Mouse (Mus musculus): Measurements from ENCODE around the gene Nceh1. TPM values are rescaled to one million over a fixed set of nuclear protein-coding genes. Genes with fewer than 3 reads are reported as not detected.
A peak's percentile ranks its signal among the peaks of the same experiment; 100 is the strongest.

Gene Nceh1
- polyA plus RNA-seq, 1 experiment from 2014 or later: 55.6 TPM

- Histone ChIP-seq H3K4me2 (replicated peaks; ENCODE audit: low read depth, low read length) (no peak overlapping the region), H3K9ac (replicated peaks; ENCODE audit: low read depth) (no peak overlapping the region), H3K4me1 (ENCODE audit: insufficient read depth, low read depth, low read length) (no peaks in the 10 kb centered on the region), H3K9me3 (ENCODE audit: low read length) (no peaks in the 10 kb centered on the region), H3K27ac (ENCODE audit: low read length) (no peak overlapping the region), H3K4me3 (ENCODE audit: low read depth, low read length) (no peak overlapping the region), H3K27me3 (replicated peaks; ENCODE audit: insufficient read depth, low read length) (no peaks in the 10 kb centered on the region), H3K36me3 (ENCODE audit: insufficient read depth, low read length) (no peaks in the 10 kb centered on the region)
- 83% methylated on average over 5 of the region's 5 CpGs for WGBS
- no peak for TF ChIP-seq EP300 (IDR thresholded peaks at IDR 0.05)
- no peak for TF ChIP-seq CTCF (IDR thresholded peaks at IDR 0.05)
- no peak; the same call in 1 of the 2 replicates for ATAC-seq
- peak; percentile 43 for DNase-seq (ENCODE audit: low spot score)
Measured at GRCm38 (mm10) chr3:27218604-27219003, 35.8 kb downstream of the Nceh1 start.

DNA sequence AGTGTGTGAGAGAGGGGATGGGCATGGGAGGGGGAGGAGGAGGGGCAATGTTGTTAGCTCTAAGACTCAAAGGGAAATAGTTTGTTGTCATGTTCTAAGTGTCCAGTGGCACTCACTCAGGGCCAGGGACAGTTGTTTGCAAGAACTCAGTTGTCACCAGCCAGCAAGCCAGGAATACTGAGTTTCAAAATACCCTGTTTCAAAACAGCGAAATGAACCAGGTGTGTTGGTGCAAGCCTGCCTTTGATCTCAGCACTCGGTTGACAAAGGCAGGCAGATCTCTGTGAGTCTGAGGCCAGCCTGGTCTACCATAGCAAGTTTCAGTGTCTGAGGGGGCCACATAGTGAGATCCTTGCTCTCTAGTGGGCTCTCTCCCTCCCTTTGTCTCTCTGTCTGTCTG is 39.3 kb downstream of the Nceh1 start:
- Histone ChIP-seq H3K36me3 (ENCODE audit: insufficient read depth, low read length) (no peaks in the 10 kb centered on the region), H3K4me1 (ENCODE audit: insufficient read depth, low read depth, low read length) (no peaks in the 10 kb centered on the region), H3K4me3 (ENCODE audit: low read depth, low read length) (no peak overlapping the region), H3K27me3 (replicated peaks; ENCODE audit: insufficient read depth, low read length) (no peaks in the 10 kb centered on the region), H3K9ac (replicated peaks; ENCODE audit: low read depth) (no peak overlapping the region), H3K9me3 (ENCODE audit: low read length) (no peaks in the 10 kb centered on the region), H3K4me2 (replicated peaks; ENCODE audit: low read depth, low read length) (no peak overlapping the region), H3K27ac (ENCODE audit: low read length) (no peak overlapping the region)
- DNase-seq (ENCODE audit: low spot score): no peak
- no peak for ATAC-seq
- TF ChIP-seq CTCF (IDR thresholded peaks at IDR 0.05): no peak
- no peak for TF ChIP-seq EP300 (IDR thresholded peaks at IDR 0.05)
- 68% methylated on average over 2 of the region's 2 CpGs for WGBS

- no peak overlapping the region for H3K9ac ChIP-seq (replicated peaks; ENCODE audit: low read depth)
- no peaks in the 10 kb centered on the region for H3K27me3 ChIP-seq (replicated peaks; ENCODE audit: insufficient read depth, low read length)
- H3K4me1 ChIP-seq (ENCODE audit: insufficient read depth, low read depth, low read length): no peaks in the 10 kb centered on the region
- no peak overlapping the region for H3K4me3 ChIP-seq (ENCODE audit: low read depth, low read length)
- H3K4me2 ChIP-seq (replicated peaks; ENCODE audit: low read depth, low read length): no peak overlapping the region
- 58% methylated on average over 17 of the region's 17 CpGs for WGBS
- no peaks in the 10 kb centered on the region for H3K9me3 ChIP-seq (ENCODE audit: low read length)
- TF ChIP-seq CTCF (IDR thresholded peaks at IDR 0.05) (no peak), EP300 (IDR thresholded peaks at IDR 0.05) (no peak)
- no peaks in the 10 kb centered on the region for H3K36me3 ChIP-seq (ENCODE audit: insufficient read depth, low read length)
- no peak for ATAC-seq
- H3K27ac ChIP-seq (ENCODE audit: low read length): no peak overlapping the region
- no peak for DNase-seq (ENCODE audit: low spot score)
Measured at GRCm38 (mm10) chr3:27222488-27222887, 39.7 kb downstream of the Nceh1 start.

DNA sequence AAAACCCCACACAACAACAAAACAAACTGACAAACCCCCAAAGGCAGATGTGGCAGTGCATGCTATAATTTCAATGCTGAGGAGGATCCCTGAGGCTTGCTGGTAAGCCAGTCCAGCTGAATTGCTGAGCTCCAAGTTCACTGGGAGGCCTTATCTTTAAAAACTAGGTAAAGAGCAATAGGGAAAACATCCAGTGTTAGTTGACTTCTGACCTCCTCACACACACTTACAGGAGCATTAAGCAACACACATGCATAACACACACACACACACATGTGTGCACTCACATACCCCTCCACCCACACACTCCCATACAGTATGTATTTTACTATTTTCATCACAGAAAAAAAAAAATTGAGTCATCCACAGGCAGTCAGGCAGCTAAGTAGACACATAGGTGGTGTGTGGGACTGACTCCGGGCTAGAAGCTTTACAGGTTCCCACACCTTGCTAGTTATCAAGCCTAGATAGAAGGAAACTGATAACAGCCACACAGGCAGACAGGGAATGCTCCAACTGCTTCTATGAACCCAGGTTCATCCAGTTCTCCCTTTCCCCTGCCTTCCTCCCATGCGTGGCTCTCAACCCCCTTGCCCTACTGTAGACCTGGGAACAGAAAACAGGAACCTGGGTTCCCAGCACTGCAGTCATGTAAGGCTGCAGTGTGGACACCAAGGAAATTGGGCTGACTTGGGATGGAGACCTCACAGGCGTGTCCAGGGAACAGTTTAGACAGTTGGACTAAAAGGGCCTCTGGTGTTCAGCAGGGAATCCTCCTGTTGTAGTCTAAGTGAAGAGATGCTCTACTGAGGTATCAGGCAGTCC is 45.1 kb downstream of the Nceh1 start:
- Histone ChIP-seq H3K9ac (replicated peaks; ENCODE audit: low read depth) (no peak overlapping the region), H3K4me3 (ENCODE audit: low read depth, low read length) (no peak overlapping the region), H3K4me1 (ENCODE audit: insufficient read depth, low read depth, low read length) (no peaks in the 10 kb centered on the region), H3K27me3 (replicated peaks; ENCODE audit: insufficient read depth, low read length) (no peaks in the 10 kb centered on the region), H3K27ac (ENCODE audit: low read length) (peak overlapping the region; percentile 80), H3K9me3 (ENCODE audit: low read length) (no peaks in the 10 kb centered on the region), H3K4me2 (replicated peaks; ENCODE audit: low read depth, low read length) (no peak overlapping the region), H3K36me3 (ENCODE audit: insufficient read depth, low read length) (no peaks in the 10 kb centered on the region)
- DNase-seq (ENCODE audit: low spot score): no peak
- ATAC-seq: peak; percentile 10
- WGBS: 70% methylated on average over 3 of the region's 3 CpGs
- TF ChIP-seq CTCF (IDR thresholded peaks at IDR 0.05) (no peak), EP300 (IDR thresholded peaks at IDR 0.05) (no peak)

DNA sequence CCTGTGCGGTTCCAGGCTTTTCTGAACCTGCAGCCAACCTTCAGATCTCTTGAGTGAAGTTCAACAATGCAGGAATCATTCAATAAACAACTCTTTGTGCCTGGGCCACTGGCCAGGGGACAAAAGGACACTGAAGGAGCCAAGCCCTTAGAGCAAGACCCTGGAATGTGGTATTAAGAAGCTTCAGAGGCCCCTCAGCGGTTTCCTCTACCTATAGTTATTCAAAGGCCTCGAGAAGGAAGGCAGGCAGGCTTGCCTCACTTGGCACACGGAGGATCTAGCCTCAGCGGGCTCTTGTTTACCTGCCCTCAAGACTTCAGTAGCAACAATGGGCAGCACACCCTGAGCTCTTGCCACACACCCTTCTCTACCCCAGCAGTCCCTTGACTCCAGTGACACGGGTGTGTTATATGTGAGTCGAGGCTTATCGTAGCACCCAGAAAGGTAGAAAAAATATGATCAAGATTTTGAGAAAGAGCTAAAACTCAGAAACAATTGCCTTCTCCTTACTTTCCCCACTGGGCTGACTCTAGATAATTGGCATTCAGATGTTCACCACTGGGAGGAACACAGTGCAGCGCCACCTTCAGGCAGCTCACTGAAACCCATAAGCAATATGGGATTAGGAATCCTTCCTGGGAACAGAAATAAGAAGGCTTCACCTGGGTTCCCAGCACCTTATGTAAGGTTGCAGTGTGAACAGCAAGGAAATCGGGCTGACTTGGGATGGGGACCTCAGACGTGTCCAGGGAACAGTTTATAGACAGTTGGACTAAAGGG is 46.0 kb downstream of the Nceh1 start:
- no peaks in the 10 kb centered on the region for H3K4me1 ChIP-seq (ENCODE audit: insufficient read depth, low read depth, low read length)
- DNase-seq (ENCODE audit: low spot score): peak; percentile 92
- peak; percentile 94 for ATAC-seq
- no peaks in the 10 kb centered on the region for H3K36me3 ChIP-seq (ENCODE audit: insufficient read depth, low read length)
- WGBS: 49% methylated on average over 11 of the region's 11 CpGs
- no peak overlapping the region for H3K4me2 ChIP-seq (replicated peaks; ENCODE audit: low read depth, low read length)
- H3K4me3 ChIP-seq (ENCODE audit: low read depth, low read length): no peak overlapping the region
- H3K9ac ChIP-seq (replicated peaks; ENCODE audit: low read depth): no peak overlapping the region
- no peaks in the 10 kb centered on the region for H3K9me3 ChIP-seq (ENCODE audit: low read length)
- peak; percentile 73 for TF ChIP-seq CTCF (IDR thresholded peaks at IDR 0.05)
- TF ChIP-seq EP300 (IDR thresholded peaks at IDR 0.05): peak; percentile 90
- H3K27ac ChIP-seq (ENCODE audit: low read length): peak overlapping the region; percentile 80
- H3K27me3 ChIP-seq (replicated peaks; ENCODE audit: insufficient read depth, low read length): no peaks in the 10 kb centered on the region

DNA sequence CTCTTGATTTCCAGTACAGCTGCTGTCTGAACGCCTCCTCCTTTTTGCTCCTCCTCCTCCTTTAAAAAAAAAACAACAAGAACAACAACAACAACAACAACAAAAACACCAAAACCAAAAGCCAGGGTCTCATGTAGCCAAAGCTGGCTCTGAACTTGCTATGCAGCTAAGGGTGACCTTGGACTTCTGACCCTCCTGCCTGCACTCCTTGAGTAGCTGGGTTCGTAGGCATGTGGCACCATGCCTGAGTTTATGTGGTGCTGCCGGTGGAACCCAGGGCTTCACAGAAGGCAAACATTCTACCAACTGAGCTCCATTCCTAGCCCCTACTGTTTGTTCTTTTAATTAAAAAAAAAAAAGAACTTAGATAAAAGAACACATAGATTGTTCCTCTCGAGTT is 50.6 kb downstream of the Nceh1 start:
- Histone ChIP-seq H3K27me3 (replicated peaks; ENCODE audit: insufficient read depth, low read length) (no peaks in the 10 kb centered on the region), H3K4me2 (replicated peaks; ENCODE audit: low read depth, low read length) (no peak overlapping the region), H3K36me3 (ENCODE audit: insufficient read depth, low read length) (no peaks in the 10 kb centered on the region), H3K4me1 (ENCODE audit: insufficient read depth, low read depth, low read length) (no peaks in the 10 kb centered on the region), H3K9me3 (ENCODE audit: low read length) (no peaks in the 10 kb centered on the region), H3K9ac (replicated peaks; ENCODE audit: low read depth) (no peak overlapping the region), H3K4me3 (ENCODE audit: low read depth, low read length) (no peak overlapping the region), H3K27ac (ENCODE audit: low read length) (no peak overlapping the region)
- DNase-seq (ENCODE audit: low spot score) (no peak), ATAC-seq (no peak)
- no peak for TF ChIP-seq EP300 (IDR thresholded peaks at IDR 0.05)
- WGBS: 50% methylated on average over 4 of the region's 4 CpGs
